Mouse (Mus musculus): ENCODE measurements at regions not wholly inside any gene's neighbourhood (a gene's known extent, or its start where the extent isn't known, plus 50 kb on each side); places are given as distances from the start of the nearest gene placed in this dataset.

- no peak for DNase-seq (ENCODE audit: inconsistent ontology term)
These were observed 153.2 kb downstream of the Usp25 start for GRCm38 (mm10) chr16:77166722-77167121.

- DNase-seq (ENCODE audit: inconsistent ontology term) = peak; percentile 86
These were observed 159.7 kb downstream of the Usp25 start for GRCm38 (mm10) chr16:77173026-77173692.

DNA sequence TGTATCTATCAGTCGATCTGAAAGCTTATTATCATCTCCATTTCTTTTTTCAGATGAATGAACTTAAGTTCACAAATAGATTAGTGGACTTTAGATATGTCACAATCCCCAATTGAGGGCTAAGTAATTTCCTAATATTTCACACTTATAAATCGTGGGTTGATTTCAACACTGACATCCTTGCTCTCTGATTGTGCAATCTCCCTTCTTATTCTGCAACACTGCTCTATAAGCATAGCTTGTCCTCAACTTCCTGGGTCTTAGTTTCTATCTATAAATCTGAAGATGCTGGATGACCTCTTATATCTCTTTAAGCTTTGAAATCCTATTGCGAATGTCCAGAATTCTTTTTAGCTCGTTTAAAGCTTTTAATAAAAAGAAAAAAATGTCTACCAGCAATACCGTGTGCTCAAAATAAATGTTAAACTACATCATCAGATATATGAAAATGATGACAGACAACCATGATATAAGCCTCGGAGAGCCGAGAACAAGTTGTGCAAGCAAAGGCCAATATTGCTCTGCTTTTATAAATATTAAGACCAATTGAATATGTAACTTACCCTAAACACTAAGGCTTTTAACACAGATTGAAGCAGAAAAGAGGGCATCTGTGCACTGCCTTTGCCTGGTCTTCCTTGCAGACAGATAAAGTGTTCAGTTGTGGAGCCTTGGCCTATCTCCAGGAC lies 161.4 kb downstream of the Usp25 start:
- no peak for DNase-seq (ENCODE audit: inconsistent ontology term)

- DNase-seq (ENCODE audit: inconsistent ontology term) = peak; percentile 9
These were observed 167.5 kb downstream of the Usp25 start for GRCm38 (mm10) chr16:77180990-77181389.

All from Muller cell, postnatal 12 days (primary cell).